ENCODE assay signal across 19 mouse cellular contexts in the genomic region with DNA sequence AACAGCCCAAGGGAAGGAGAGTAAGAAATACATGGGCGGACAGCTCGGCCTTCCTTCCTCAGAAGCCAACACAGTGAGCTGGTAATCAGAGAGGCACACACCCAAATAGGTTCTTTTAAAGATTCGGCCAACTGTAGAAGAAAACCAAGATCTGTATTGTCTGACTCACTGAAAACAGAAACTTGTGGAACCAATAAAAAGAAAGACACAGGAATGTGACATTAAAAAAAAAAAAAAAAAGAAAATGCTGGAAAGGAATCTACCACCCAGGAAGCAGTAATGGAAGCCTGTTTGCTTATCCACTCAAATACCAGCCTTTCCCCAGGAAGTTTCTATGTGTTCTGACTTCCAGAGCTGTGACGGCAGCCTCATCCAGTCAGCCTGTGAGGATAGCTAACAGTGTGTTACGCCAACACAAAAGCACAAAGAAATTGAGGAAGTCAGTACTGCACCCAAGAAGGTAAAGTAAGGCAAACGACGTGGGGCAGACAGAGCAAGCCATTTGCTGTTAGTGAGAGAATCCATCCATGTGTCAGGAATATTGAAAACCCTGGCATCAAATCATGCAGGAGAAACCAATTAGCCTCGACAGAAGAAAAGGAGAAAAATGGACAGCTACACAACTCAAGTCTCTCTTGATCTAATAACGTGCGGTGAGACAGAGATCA.
A peak's percentile ranks its signal among the peaks of the same experiment; 100 is the strongest.
DNase-seq lines count a peak whose midpoint lies in the region; ATAC-seq and TF ChIP-seq lines count a peak whose summit lies in the region.
"Had no signal": no experiment of that assay in that cellular context is flagged by ENCODE, and none has a peak within 500 bp of the region (broad histone marks: within the 10 kb centered on the region; RNA-seq: fewer than 3 reads in every experiment).

No protein-coding gene starts in this region.

- DNase-seq in kidney, postnatal 14 days, result no peak
- peak; percentile 71 for DNase-seq in lung, postnatal 0 days (ENCODE audit: low spot score)
- no peak for DNase-seq in lung, postnatal 14 days
- DNase-seq in stomach, postnatal 0 days (ENCODE audit: low spot score), result no peak
- no peak for DNase-seq in hindbrain, embryonic 14.5 days (ENCODE audit: low spot score)
- DNase-seq: adrenal gland, postnatal 14 days; cerebellum, adult 9-10 months; gastrocnemius, adult 2 months; heart, postnatal 10 days; kidney, adult 18-20 months; left cerebral cortex, postnatal 4 days; right cerebral cortex, postnatal 14 days had no signal

- TF ChIP-seq EP300 in lung, postnatal 0 days (IDR thresholded peaks at IDR 0.05), result no peak
- no peak for TF ChIP-seq EP300 in stomach, postnatal 0 days (optimal IDR thresholded peaks at IDR 0.05)

- 66% methylated on average over 10 of the region's 10 CpGs for WGBS in kidney, embryonic 16.5 days
- 53% methylated on average over 10 of the region's 10 CpGs for WGBS in lung, postnatal 0 days
- WGBS in embryonic facial prominence, embryonic 13.5 days, result 38% methylated on average over 10 of the region's 10 CpGs
- WGBS in stomach, postnatal 0 days, result 56% methylated on average over 10 of the region's 10 CpGs
- 59% methylated on average over 10 of the region's 10 CpGs for WGBS in hindbrain, embryonic 14.5 days

- no peak overlapping the region for H3K4me3 ChIP-seq in kidney, embryonic 16.5 days (ENCODE audit: low read length)
- no peak overlapping the region for H3K4me3 ChIP-seq in lung, postnatal 0 days (ENCODE audit: low read depth, low read length)
- H3K4me3 ChIP-seq in embryonic facial prominence, embryonic 13.5 days, result no peak overlapping the region
- no peak overlapping the region for H3K4me3 ChIP-seq in stomach, postnatal 0 days (ENCODE audit: low read depth, low read length)
- no peak overlapping the region for H3K4me3 ChIP-seq in hindbrain, embryonic 14.5 days (replicated peaks; ENCODE audit: low read length)
- H3K4me3 ChIP-seq: forebrain, embryonic 13.5 days; gastrocnemius, adult 2 months; limb, embryonic 15.5 days; liver, embryonic 15.5 days; midbrain, embryonic 13.5 days had no signal

- ATAC-seq in kidney, embryonic 16.5 days (ENCODE audit: low FRiP score, low TSS enrichment), result no peak
- peak; percentile 74 for ATAC-seq in lung, postnatal 0 days
- no peak for ATAC-seq in embryonic facial prominence, embryonic 13.5 days (ENCODE audit: insufficient number of reproducible peaks, insufficient read depth, low FRiP score, low TSS enrichment, low read depth)
- no peak for ATAC-seq in stomach, postnatal 0 days (ENCODE audit: low FRiP score, low TSS enrichment)
- ATAC-seq in hindbrain, embryonic 14.5 days (ENCODE audit: low FRiP score), result no peak
- ATAC-seq: forebrain, embryonic 13.5 days; midbrain, embryonic 13.5 days had no signal

- no peaks in the 10 kb centered on the region for H3K36me3 ChIP-seq in kidney, embryonic 16.5 days (ENCODE audit: insufficient read depth, low read length)
- no peaks in the 10 kb centered on the region for H3K36me3 ChIP-seq in lung, postnatal 0 days (ENCODE audit: insufficient read depth, low read length)
- H3K36me3 ChIP-seq in embryonic facial prominence, embryonic 13.5 days, result no peaks in the 10 kb centered on the region
- H3K36me3 ChIP-seq in stomach, postnatal 0 days (ENCODE audit: control insufficient read depth, insufficient read depth, low read length), result no peaks in the 10 kb centered on the region
- no peaks in the 10 kb centered on the region for H3K36me3 ChIP-seq in hindbrain, embryonic 14.5 days (replicated peaks; ENCODE audit: control insufficient read depth, insufficient read depth)
- H3K36me3 ChIP-seq: limb, embryonic 15.5 days; midbrain, embryonic 13.5 days had no signal

- no peak overlapping the region for H3K9ac ChIP-seq in kidney, embryonic 16.5 days (replicated peaks; ENCODE audit: low read length)
- H3K9ac ChIP-seq in lung, postnatal 0 days (replicated peaks; ENCODE audit: low read depth), result no peak overlapping the region
- H3K9ac ChIP-seq in embryonic facial prominence, embryonic 13.5 days, result no peak overlapping the region
- no peak overlapping the region for H3K9ac ChIP-seq in stomach, postnatal 0 days (ENCODE audit: low read length)
- H3K9ac ChIP-seq in hindbrain, embryonic 14.5 days, result no peak overlapping the region
- H3K9ac ChIP-seq: forebrain, embryonic 13.5 days; limb, embryonic 15.5 days; liver, embryonic 15.5 days; midbrain, embryonic 13.5 days had no signal

- H3K4me1 ChIP-seq in kidney, embryonic 16.5 days (ENCODE audit: insufficient read depth, low read length), result 0 out of 2 replicates have a peak, but pooled peaks cover 5% of the 10 kb centered on the region
- H3K4me1 ChIP-seq in lung, postnatal 0 days (ENCODE audit: insufficient read depth, low read depth, low read length), result peaks cover 4% of the 10 kb centered on the region; the same call in 1 of the 2 replicates
- H3K4me1 ChIP-seq in embryonic facial prominence, embryonic 13.5 days, result peaks cover 27% of the 10 kb centered on the region
- no peaks in the 10 kb centered on the region for H3K4me1 ChIP-seq in stomach, postnatal 0 days (replicated peaks; ENCODE audit: control insufficient read depth, insufficient read depth)
- H3K4me1 ChIP-seq in hindbrain, embryonic 14.5 days (replicated peaks; ENCODE audit: control insufficient read depth, insufficient read depth, low read length), result no peaks in the 10 kb centered on the region; the same call in 1 of the 2 replicates
- H3K4me1 ChIP-seq: liver, embryonic 15.5 days had no signal

- H3K9me3 ChIP-seq in kidney, embryonic 16.5 days (ENCODE audit: low read length), result no peaks in the 10 kb centered on the region
- no peaks in the 10 kb centered on the region for H3K9me3 ChIP-seq in lung, postnatal 0 days (ENCODE audit: low read length)
- peaks cover 5% of the 10 kb centered on the region; the same call in 1 of the 2 replicates for H3K9me3 ChIP-seq in embryonic facial prominence, embryonic 13.5 days
- H3K9me3 ChIP-seq in stomach, postnatal 0 days (ENCODE audit: control insufficient read depth, low read length), result no peaks in the 10 kb centered on the region
- H3K9me3 ChIP-seq in hindbrain, embryonic 14.5 days (ENCODE audit: control insufficient read depth, low read length), result no peaks in the 10 kb centered on the region
- H3K9me3 ChIP-seq: forebrain, embryonic 13.5 days; limb, embryonic 15.5 days; liver, embryonic 15.5 days; midbrain, embryonic 13.5 days had no signal

- no peak overlapping the region for H3K4me2 ChIP-seq in kidney, embryonic 16.5 days (replicated peaks; ENCODE audit: low read depth, low read length)
- no peak overlapping the region for H3K4me2 ChIP-seq in lung, postnatal 0 days (replicated peaks; ENCODE audit: low read depth, low read length)
- H3K4me2 ChIP-seq in embryonic facial prominence, embryonic 13.5 days, result peak overlapping the region; percentile 19; the same call in 1 of the 2 replicates
- no peak overlapping the region for H3K4me2 ChIP-seq in stomach, postnatal 0 days (replicated peaks; ENCODE audit: low read depth)
- H3K4me2 ChIP-seq in hindbrain, embryonic 14.5 days (replicated peaks), result no peak overlapping the region
- H3K4me2 ChIP-seq: forebrain, embryonic 13.5 days; heart, embryonic 11.5 days; limb, embryonic 15.5 days; liver, embryonic 15.5 days; midbrain, embryonic 13.5 days had no signal

- H3K27ac ChIP-seq in kidney, embryonic 16.5 days (ENCODE audit: low read length), result 0 out of 2 replicates have a peak overlapping the region, but pooled peaks have one; percentile 23
- H3K27ac ChIP-seq in lung, postnatal 0 days (ENCODE audit: low read length), result 0 out of 2 replicates have a peak overlapping the region, but pooled peaks have one; percentile 23
- peak overlapping the region; percentile 52 for H3K27ac ChIP-seq in embryonic facial prominence, embryonic 13.5 days
- H3K27ac ChIP-seq in stomach, postnatal 0 days (replicated peaks), result 0 out of 2 replicates have a peak overlapping the region, but pooled peaks have one; percentile 18
- H3K27ac ChIP-seq in hindbrain, embryonic 14.5 days, result no peak overlapping the region
- H3K27ac ChIP-seq: forebrain, embryonic 13.5 days; gastrocnemius, adult 2 months; limb, embryonic 15.5 days; liver, embryonic 15.5 days; midbrain, embryonic 13.5 days had no signal

- no peaks in the 10 kb centered on the region for H3K27me3 ChIP-seq in kidney, embryonic 16.5 days (ENCODE audit: insufficient read depth, low read length)
- no peaks in the 10 kb centered on the region for H3K27me3 ChIP-seq in lung, postnatal 0 days (replicated peaks; ENCODE audit: insufficient read depth, low read length)
- H3K27me3 ChIP-seq in embryonic facial prominence, embryonic 13.5 days, result no peaks in the 10 kb centered on the region
- no peaks in the 10 kb centered on the region for H3K27me3 ChIP-seq in stomach, postnatal 0 days (ENCODE audit: control insufficient read depth, insufficient read depth, low read length)
- H3K27me3 ChIP-seq in hindbrain, embryonic 14.5 days (ENCODE audit: control insufficient read depth, insufficient read depth, low read length), result no peaks in the 10 kb centered on the region
- H3K27me3 ChIP-seq: forebrain, embryonic 13.5 days; limb, embryonic 15.5 days; liver, embryonic 15.5 days; midbrain, embryonic 13.5 days had no signal

- TF ChIP-seq CTCF in lung, postnatal 0 days (IDR thresholded peaks at IDR 0.05), result no peak
- no peak for TF ChIP-seq CTCF in stomach, postnatal 0 days (IDR thresholded peaks at IDR 0.05; ENCODE audit: low read depth)
